Mouse (Mus musculus): ENCODE measurements at regions not wholly inside any gene's neighbourhood (a gene's known extent, or its start where the extent isn't known, plus 50 kb on each side); places are given as distances from the start of the nearest gene placed in this dataset.

GRCm38 (mm10) chr17:10079853-10080650, 239.6 kb downstream of the Qk start:
- no peak for DNase-seq

GRCm38 (mm10) chr17:10078536-10079319, 240.9 kb downstream of the Qk start:
- DNase-seq = no peak

GRCm38 (mm10) chr17:10073301-10073700, 246.4 kb downstream of the Qk start:
- DNase-seq = no peak

GRCm38 (mm10) chr17:10069251-10069650, 250.4 kb downstream of the Qk start:
- no peak for DNase-seq

GRCm38 (mm10) chr17:10065131-10065530, 254.5 kb downstream of the Qk start:
- no peak for DNase-seq

DNA sequence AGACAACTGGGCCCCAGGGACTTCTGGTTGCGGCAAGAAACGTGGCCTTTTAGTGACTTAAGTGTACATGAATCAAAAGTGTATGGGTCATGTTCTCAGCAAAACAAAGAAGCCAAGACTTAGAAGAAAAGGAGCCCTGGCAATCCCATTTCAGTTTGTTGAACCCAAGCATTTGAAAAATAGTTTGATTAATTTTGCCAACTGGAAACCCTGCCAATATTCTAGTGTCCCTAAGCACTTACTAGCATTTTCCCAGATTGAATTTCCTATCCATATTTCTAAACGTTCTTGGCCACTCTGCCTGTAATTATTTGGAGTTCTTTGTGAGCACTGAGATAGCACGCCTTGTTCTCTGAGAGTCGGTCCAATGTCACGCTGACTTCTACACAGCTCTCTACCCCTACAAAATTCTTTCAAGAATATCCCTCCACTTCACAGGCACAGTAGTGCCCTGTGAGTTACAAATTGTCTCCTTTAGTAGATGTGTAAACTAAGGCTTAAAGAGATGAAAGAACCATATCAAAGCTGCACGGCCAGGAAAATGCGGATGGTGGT, 257.0 kb downstream of the Qk start:
- DNase-seq = no peak

- DNase-seq = no peak
Observed at GRCm38 (mm10) chr17:10057736-10058135, 261.9 kb downstream of the Qk start.

- DNase-seq = no peak
Observed at GRCm38 (mm10) chr17:10056096-10056495, 263.6 kb downstream of the Qk start.

- no peak for DNase-seq
Observed at GRCm38 (mm10) chr17:10054375-10054774, 265.3 kb downstream of the Qk start.

DNA sequence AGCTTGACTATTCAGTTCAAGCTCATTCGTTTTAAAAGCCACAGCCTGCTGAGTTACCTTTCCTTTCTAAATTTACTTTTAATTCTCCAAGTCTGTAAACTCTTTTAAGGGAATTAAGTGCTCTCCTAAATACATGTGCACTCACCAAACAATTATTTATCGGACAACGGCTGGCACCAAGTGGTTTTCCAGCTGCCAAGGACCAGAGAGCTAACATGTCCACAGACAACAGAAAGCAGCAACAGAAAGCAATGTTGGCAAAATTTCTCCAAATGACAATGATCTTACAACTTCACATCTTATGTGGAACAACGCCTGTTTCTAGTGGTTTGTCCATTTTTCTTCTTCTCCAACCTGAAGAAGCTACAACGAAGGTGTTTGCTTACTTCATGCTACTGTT, 275.3 kb downstream of the Qk start:
- DNase-seq = no peak

GRCm38 (mm10) chr17:10042042-10042652, 277.5 kb downstream of the Qk start:
- no peak for DNase-seq

DNA sequence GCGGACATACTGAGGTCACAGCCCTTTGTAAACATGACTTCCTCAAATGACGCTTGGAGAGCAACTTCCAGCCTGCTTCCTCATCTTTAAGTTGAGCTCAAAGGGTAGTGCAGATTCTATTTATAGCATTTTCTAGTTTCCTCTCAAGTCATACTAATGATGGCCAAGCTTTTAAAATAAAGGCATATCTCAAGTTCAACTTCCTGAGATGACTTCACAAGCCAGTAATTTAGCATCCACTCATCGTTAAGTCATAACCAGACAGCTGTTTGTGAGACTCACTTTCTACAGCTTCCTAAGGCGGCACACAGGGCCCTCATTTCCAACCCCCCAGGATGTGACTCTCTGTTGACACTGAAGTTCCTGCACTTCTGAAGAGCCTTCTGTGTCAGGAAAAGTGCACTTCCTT, 278.7 kb downstream of the Qk start:
- DNase-seq = no peak

GRCm38 (mm10) chr17:10040375-10040774, 279.3 kb downstream of the Qk start:
- DNase-seq = no peak

GRCm38 (mm10) chr17:10037799-10038445, 281.7 kb downstream of the Qk start:
- no peak for DNase-seq

DNA sequence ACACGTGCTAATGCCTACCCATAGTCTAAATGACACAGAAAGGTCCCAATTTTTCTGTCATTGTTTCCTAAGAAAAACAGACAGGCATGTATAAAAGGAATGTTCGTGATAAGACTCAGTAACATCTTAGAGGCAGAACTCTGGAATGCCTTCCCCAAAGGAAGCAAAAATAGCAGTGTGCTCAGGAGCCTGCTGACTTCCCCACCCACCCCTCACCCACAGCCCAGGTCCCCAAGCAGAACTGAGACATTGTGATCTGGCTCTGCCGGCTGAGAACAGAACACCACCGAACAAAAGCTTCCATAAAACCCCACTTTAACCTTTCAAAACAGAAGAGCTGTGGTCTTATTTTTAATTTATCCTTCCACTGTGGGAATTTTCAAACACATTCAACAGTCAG, 286.1 kb downstream of the Qk start:
- DNase-seq = no peak

DNA sequence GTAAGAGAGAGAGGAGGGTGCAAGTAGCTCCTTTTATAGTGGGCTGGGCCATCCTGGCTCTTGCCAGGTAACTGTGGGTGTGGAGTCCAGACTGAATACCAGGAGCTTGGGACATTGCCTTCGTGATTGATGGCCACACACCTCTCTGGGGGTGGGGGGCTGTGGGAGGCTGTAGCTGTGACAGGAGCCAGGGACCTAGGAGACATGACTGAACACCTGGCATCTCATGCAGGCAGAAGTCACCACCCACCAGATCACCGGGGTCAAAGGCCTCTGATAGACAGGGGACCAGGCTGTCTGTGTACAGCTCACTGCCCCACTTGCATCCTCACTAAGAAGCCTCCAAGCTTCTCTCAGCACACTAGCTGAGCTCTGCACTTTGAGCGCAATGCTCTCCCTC, 288.6 kb downstream of the Qk start:
- no peak for DNase-seq

- no peak for DNase-seq
Observed at GRCm38 (mm10) chr17:10026770-10027169, 292.9 kb downstream of the Qk start.

DNA sequence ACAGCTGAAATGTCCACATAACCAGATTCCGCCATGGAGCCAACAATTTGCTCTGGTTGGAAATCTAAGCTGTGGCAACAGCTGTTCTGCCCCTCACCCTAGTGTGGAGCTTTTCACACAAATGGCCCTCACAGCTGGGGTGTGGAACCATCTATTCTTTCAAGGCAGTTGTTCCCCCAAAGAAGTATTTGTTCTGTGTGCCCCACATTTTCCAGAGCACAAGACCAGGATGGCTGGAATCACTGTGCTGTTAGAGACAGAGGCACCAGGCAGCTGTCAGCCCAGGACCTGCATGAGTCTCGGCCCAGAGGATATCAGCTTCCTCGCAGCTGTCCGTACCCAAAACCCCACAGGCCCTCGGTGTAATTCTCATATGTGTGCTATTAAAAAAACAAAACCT, 294.4 kb downstream of the Qk start:
- no peak for DNase-seq

GRCm38 (mm10) chr17:10024323-10024722, 295.3 kb downstream of the Qk start:
- no peak for DNase-seq

- no peak for DNase-seq
Observed at GRCm38 (mm10) chr17:10012161-10012560, 307.5 kb downstream of the Qk start.

DNA sequence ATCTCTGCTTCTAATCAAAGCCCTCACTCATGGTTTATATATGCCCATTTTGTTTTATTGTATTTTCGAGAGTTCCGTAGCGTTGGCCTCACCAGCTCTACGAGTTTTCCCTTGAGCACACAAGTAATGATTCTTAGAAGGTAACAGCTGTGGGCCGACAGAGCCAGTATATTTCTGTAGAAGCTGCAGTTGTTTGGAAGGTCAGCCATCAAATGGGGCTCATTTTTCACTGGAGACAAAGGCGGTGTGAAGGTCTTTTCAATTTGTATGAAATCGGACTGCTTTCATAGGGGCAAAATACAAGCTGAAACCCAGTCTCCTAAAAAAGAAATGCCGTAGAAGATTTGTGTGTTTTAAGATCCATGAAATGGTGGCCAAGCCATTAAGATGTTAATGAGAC, 307.9 kb downstream of the Qk start:
- DNase-seq = no peak

- DNase-seq = no peak
Observed at GRCm38 (mm10) chr17:10001071-10001591, 318.5 kb downstream of the Qk start.

DNA sequence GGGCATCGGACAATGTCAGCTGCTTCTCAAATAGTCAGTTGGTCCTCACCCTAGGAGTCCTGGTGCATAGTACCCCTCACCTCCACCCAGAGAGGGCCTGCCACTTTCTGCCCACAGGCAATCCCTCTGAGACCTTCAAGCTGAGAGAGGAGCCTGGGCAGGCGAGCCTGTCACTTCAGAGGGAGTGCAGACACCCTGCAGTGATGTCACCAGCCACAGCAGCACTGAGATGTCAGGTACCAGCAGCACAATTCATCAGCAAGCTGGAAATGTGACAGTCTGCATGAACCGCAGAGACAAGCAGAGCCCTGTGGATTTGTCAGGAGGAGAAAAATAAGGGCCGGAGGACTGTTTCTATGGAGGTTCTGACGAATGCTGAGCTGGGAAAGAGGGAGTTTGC, 324.3 kb downstream of the Qk start:
- no peak for DNase-seq
